Mouse (Mus musculus): ENCODE measurements around the gene Got2.

Got2 gene

DNA sequence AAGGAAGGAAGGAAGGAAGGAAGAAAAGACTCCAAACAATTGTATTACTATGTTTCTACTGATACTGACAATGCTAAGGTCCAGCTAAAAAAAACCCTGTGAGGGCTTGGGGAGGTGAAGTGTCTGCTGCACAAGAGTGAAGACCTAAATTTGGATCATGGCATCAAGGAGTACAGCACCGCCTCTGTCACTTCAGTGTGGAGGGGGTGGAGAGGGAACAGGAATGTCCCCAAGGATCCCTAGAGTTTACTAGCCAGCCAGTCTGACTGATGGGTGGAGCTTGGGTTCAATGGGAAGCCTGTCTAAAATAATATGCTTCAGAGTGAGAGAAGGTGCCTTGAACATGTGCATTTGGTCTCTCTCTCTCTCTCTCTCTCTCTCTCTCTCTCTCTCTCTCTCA is 70.1 kb downstream of the Got2 start:
- no peak for DNase-seq (ENCODE audit: low spot score)

DNA sequence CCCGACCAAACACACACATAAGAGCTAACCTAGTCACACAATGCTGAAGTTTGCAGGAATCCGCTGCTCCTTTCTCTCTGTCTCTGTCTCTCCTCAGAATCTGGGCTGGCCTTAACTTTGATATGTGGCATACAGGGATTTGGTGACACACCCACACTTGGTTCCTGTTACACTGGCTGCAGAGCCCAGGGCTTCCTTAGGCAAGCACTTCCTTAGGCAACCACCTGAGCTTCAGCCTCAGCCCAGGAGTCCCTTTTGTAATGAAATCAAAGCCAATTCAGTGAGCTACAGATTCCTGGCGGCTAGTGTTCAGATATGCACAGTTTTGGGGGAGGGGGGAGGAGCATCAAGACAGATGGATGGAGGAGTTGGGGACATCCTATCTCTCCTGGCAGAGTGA is 70.8 kb downstream of the Got2 start:
- DNase-seq (ENCODE audit: low spot score) = no peak

DNA sequence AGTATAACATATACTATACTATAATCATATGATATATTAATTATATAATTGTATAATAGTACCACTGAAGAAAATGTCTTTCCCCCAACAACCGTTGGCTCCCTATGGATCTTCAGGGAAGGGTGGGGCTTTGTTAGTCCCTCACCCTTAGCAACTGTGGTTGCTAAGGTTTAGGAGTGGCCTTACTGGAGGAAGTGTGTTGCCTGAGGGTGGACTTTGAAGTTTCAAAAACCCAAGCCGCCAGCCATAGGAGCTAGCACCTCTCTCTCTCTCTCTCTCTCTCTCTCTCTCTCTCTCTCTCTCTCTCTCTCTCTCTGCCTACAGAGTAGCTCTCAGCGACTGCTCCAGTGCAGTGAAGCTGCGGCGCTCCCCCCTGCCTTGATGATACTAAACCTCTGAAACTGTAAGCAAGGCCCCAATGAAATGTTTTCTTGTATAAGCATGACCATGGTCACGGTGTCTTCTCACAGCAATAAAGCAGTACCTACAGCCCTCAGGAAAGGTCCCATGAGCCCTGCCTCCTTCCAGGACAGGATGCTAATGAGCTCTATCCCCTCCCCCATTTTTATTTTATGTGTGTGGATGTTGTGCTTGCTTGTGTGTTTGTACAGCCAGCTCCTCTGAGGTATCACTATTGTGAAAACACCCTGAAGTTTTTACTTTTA is 72.2 kb downstream of the Got2 start:
- no peak for DNase-seq (ENCODE audit: low spot score)
